Mouse (Mus musculus) kidney, adult 8-10 months (tissue): ENCODE measurements at regions not wholly inside any gene's neighbourhood (a gene's known extent, or its start where the extent isn't known, plus 50 kb on each side); places are given as distances from the start of the nearest gene placed in this dataset.

Experiments
- DNase-seq, 2 experiments: peaks; one replicate each; pipeline ENCODE4 v3.0.0; 2022

GRCm38 (mm10) chr3:17668839-17669238 lies 279.4 kb upstream of the Cypt12 start:
- no peak for DNase-seq
